Mouse (Mus musculus): ENCODE results near the gene Zic1. TPM values are rescaled to one million over a fixed set of nuclear protein-coding genes. Genes with fewer than 3 reads are reported as not detected.

Zic1 gene
- polyA plus RNA-seq, 1 experiment, result not detected

DNA sequence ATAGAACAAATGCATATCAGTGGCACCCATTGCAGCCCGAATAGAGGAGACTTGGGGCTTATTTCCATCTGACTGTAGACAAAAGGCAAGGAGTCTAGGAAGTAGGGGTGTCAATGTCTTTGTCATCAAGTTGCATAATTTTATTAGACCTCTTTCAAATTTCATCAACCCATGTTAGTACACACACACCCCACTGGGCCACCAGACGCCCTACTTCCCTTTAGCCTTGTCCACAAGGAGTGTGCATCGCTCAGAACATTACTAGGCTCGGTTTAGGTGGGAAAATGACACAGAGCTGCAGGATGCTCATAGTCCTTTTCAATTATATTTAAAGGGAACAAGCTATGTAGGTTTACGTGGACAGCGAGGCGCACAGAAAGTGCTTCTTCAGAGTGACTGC is 34.4 kb upstream of the Zic1 start:
- H3K4me1 ChIP-seq, result no peaks in the 10 kb centered on the region
- no peak overlapping the region for H3K4me3 ChIP-seq (replicated peaks)
- H3K27me3 ChIP-seq (replicated peaks), result peaks cover 74% of the 10 kb centered on the region
- TF ChIP-seq FLI1 (IDR thresholded peaks at IDR 0.05; ENCODE audit: low read length) (no peak), GATA1 (IDR thresholded peaks at IDR 0.05; ENCODE audit: borderline replicate concordance, low read length) (no peak)
- no peaks in the 10 kb centered on the region for H3K36me3 ChIP-seq (replicated peaks; ENCODE audit: low read length)
- H3K9me3 ChIP-seq, result 0 out of 2 replicates have a peak, but pooled peaks cover 7% of the 10 kb centered on the region

DNA sequence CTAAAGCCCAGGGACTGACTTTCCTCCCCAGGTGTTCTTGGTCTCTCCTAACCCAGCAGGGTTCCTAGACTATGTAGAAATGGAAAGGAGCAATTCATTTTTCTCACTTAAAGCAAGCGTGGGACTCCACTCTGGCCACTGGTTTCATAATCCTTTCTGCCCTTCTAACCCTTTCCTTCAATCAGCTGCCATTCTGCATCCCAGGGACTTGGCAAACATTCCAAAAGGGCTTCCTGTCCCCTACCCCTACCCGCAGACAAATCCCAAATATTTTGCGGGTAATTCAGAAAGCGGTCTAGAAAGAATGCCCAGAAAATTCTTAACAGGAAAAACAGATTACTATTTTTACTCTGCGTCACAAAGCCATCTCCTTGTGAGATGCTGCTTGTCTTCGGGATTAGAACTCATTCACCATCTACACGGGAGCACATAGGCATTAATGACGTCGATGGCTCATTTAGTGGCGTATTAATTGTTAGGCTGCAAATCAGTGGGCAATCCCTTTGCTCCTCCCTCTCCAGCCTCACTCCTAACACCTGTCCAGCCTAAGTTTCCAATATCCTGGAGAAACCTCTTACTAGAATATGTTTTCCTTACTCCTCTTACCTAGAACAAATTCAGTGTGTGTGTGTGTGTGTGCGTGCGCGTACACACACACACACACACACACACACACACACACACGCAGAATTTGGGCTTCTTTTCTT is 29.6 kb upstream of the Zic1 start:
- no peak overlapping the region for H3K4me3 ChIP-seq (replicated peaks)
- peaks cover 10% of the 10 kb centered on the region; the same call in 1 of the 2 replicates for H3K9me3 ChIP-seq
- no peaks in the 10 kb centered on the region for H3K36me3 ChIP-seq (replicated peaks; ENCODE audit: low read length)
- H3K4me1 ChIP-seq, result no peaks in the 10 kb centered on the region; the same call in 1 of the 2 replicates
- H3K27me3 ChIP-seq (replicated peaks), result peaks cover 65% of the 10 kb centered on the region
- TF ChIP-seq FLI1 (IDR thresholded peaks at IDR 0.05; ENCODE audit: low read length), result no peak
- TF ChIP-seq GATA1 (IDR thresholded peaks at IDR 0.05; ENCODE audit: borderline replicate concordance, low read length), result no peak

DNA sequence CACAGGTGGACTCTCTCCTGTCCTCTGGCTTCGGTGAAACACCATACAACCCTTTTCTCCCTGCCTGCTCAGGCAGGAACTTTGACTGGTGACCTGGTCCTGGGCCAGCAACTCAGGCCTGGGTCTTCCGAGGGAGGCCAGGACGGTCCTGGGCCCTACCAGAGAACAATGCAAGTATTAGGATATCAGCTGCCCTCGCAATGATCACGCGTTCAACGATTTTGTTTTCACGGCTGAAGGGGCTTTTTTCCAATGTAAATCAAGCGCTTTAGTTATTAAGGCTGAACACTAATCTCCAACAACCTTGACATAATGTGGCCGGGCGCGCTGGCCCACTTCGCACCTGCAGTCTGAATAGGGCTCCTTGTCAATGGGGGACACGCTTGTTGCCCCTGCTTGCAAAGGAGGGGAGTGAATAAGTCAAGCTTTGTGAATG is 28.6 kb upstream of the Zic1 start:
- H3K4me3 ChIP-seq (replicated peaks), result no peak overlapping the region
- H3K9me3 ChIP-seq, result peaks cover 10% of the 10 kb centered on the region; the same call in 1 of the 2 replicates
- H3K4me1 ChIP-seq, result peaks cover 6% of the 10 kb centered on the region
- H3K27me3 ChIP-seq (replicated peaks), result peaks cover 68% of the 10 kb centered on the region
- no peak for TF ChIP-seq GATA1 (IDR thresholded peaks at IDR 0.05; ENCODE audit: borderline replicate concordance, low read length)
- no peak for TF ChIP-seq FLI1 (IDR thresholded peaks at IDR 0.05; ENCODE audit: low read length)
- H3K36me3 ChIP-seq (replicated peaks; ENCODE audit: low read length), result no peaks in the 10 kb centered on the region

DNA sequence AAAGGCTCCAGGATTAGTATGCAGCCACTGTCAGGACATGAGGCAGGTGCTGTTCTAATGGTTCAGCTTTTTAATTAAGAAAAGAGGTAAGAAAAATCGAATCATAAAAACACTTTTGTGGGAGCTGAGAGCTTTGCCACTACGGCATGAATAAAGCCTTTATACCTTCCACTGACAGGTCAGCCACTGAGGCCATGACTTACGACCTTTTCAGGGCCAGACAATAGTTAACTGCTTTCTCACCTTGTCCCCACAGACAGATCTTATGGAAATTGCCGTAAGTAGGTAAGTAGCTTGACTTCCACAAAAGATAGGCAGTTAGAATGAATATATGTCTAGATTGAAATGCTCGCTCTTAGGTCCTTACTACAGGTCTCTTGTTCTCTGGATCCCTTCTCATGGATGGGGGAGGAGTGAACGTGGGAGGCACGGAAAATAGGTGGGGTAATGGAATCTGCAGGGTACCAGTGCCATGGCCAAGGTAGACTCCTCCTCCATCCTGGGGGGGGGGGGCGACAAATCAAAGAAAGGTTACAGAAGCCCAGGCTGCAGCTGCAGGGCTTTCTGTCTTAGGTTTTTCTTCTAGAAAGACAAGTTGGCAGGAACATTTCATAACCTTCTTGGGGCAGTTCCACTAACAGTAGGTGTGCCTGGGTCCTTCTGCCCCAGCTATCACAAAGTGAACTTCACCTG is 27.9 kb upstream of the Zic1 start:
- H3K4me1 ChIP-seq, result peaks cover 6% of the 10 kb centered on the region

GRCm38 (mm10) chr9:91388173-91388572 is 22.6 kb upstream of the Zic1 start:
- H3K9me3 ChIP-seq, result peaks cover 18% of the 10 kb centered on the region
- no peaks in the 10 kb centered on the region for H3K36me3 ChIP-seq (replicated peaks; ENCODE audit: low read length)
- no peak overlapping the region for H3K4me3 ChIP-seq (replicated peaks)
- peaks cover 11% of the 10 kb centered on the region for H3K4me1 ChIP-seq
- peaks cover 83% of the 10 kb centered on the region for H3K27me3 ChIP-seq (replicated peaks)
- TF ChIP-seq GATA1 (IDR thresholded peaks at IDR 0.05; ENCODE audit: borderline replicate concordance, low read length) (no peak), FLI1 (IDR thresholded peaks at IDR 0.05; ENCODE audit: low read length) (no peak)

More for the DNA sequence above, 27.9 kb upstream of the Zic1 start:
- no peak overlapping the region for H3K4me3 ChIP-seq (replicated peaks)
- peaks cover 74% of the 10 kb centered on the region for H3K27me3 ChIP-seq (replicated peaks)
- H3K36me3 ChIP-seq (replicated peaks; ENCODE audit: low read length), result no peaks in the 10 kb centered on the region
- TF ChIP-seq FLI1 (IDR thresholded peaks at IDR 0.05; ENCODE audit: low read length), result no peak
- no peak for TF ChIP-seq GATA1 (IDR thresholded peaks at IDR 0.05; ENCODE audit: borderline replicate concordance, low read length)
- H3K9me3 ChIP-seq, result peaks cover 10% of the 10 kb centered on the region; the same call in 1 of the 2 replicates

DNA sequence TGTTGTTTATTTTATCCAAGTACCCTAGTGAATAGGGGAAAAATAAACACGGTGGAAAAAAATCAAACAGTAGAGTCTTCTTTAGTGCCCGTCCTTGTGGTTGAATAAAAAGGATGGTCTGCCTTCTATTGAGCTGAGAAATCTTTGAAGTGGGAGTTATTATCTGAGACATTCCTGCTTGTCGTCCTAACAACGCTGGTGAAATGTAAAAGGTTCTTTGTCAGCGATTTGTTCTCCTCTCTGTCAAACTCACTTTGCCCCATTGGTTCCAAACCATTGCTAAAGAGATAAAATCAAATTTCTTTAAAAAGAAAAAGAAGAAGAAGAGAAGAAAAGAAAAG is 22.1 kb upstream of the Zic1 start:
- no peak for TF ChIP-seq FLI1 (IDR thresholded peaks at IDR 0.05; ENCODE audit: low read length)
- no peak for TF ChIP-seq GATA1 (IDR thresholded peaks at IDR 0.05; ENCODE audit: borderline replicate concordance, low read length)
- H3K4me3 ChIP-seq (replicated peaks), result no peak overlapping the region
- peaks cover 11% of the 10 kb centered on the region for H3K4me1 ChIP-seq
- H3K36me3 ChIP-seq (replicated peaks; ENCODE audit: low read length), result no peaks in the 10 kb centered on the region
- H3K27me3 ChIP-seq (replicated peaks), result peaks cover 88% of the 10 kb centered on the region
- H3K9me3 ChIP-seq, result peaks cover 21% of the 10 kb centered on the region

- peaks cover 11% of the 10 kb centered on the region for H3K4me1 ChIP-seq
- H3K36me3 ChIP-seq (replicated peaks; ENCODE audit: low read length), result no peaks in the 10 kb centered on the region
- TF ChIP-seq GATA1 (IDR thresholded peaks at IDR 0.05; ENCODE audit: borderline replicate concordance, low read length), result no peak
- no peak for TF ChIP-seq FLI1 (IDR thresholded peaks at IDR 0.05; ENCODE audit: low read length)
- no peak overlapping the region for H3K4me3 ChIP-seq (replicated peaks)
- peaks cover 26% of the 10 kb centered on the region for H3K9me3 ChIP-seq
- peaks cover 91% of the 10 kb centered on the region for H3K27me3 ChIP-seq (replicated peaks)
These were observed 21.5 kb upstream of the Zic1 start for GRCm38 (mm10) chr9:91386891-91387739.

DNA sequence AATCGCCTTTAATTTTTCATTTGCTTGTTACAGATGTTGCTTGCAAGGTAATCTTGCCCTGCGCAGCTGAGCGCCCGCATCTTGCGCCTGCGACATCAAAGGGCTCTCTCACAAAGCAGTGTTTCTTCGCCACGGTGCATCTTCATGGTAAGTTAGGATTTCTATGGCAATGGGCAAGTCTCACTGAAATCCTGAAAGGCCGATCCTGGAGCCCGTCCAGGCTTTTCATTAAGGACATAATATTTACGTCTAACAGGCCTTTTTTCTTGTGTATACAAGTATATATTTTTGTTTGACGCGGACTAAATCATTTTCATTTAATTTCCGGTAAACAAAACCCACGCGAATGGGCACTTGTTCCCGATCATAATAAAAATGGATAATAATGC is 20.9 kb upstream of the Zic1 start:
- Histone ChIP-seq H3K4me3 (replicated peaks) (no peak overlapping the region), H3K27me3 (replicated peaks) (peaks cover 92% of the 10 kb centered on the region), H3K9me3 (peaks cover 26% of the 10 kb centered on the region), H3K36me3 (replicated peaks; ENCODE audit: low read length) (no peaks in the 10 kb centered on the region), H3K4me1 (peaks cover 16% of the 10 kb centered on the region)
- TF ChIP-seq FLI1 (IDR thresholded peaks at IDR 0.05; ENCODE audit: low read length), result no peak
- no peak for TF ChIP-seq GATA1 (IDR thresholded peaks at IDR 0.05; ENCODE audit: borderline replicate concordance, low read length)

DNA sequence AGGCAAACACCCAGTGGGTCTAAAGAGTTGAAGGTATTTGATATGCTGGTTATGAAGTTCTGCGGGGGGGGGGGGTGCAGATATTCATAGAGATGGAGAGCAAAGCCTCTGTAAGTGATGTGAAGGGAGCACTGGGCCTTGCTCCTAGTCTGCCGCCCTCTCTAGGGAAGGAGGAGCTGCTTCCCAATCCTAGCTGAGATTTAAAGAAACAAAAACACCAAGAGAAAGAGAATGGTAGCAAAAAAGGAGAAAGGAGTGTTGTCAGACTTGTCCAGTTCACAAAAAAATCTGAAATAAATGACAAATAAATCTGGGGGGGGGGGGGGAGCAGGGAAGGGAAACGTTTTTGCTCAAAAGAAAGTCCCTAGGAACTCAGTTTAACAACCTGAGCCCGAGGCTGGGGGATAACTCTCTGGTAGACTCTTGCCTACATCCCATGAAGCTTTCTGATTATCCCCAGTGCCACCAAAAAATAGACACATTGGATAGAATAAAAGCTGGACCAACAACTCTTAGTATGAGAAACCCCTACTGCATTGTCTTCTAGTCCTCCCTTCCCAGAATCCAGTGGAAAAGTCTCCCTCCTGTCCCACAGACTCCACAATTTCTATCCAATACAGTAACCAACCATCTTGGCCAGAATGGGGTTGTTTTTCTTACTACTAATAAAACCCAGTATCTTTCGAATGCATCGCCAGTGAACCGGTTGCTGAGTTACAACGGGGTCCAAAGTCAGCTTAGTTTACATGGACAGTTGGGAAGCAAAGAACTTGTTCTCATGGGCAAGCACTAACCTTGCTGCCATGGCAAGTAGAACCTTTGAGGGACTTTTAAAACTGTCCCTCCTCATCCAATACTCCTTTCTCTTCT is 20.2 kb upstream of the Zic1 start:
- H3K36me3 ChIP-seq (replicated peaks; ENCODE audit: low read length), result no peaks in the 10 kb centered on the region
- peaks cover 26% of the 10 kb centered on the region for H3K9me3 ChIP-seq
- H3K27me3 ChIP-seq (replicated peaks), result peaks cover 95% of the 10 kb centered on the region
- no peak for TF ChIP-seq FLI1 (IDR thresholded peaks at IDR 0.05; ENCODE audit: low read length)
- TF ChIP-seq GATA1 (IDR thresholded peaks at IDR 0.05; ENCODE audit: borderline replicate concordance, low read length), result no peak
- peaks cover 20% of the 10 kb centered on the region for H3K4me1 ChIP-seq
- no peak overlapping the region for H3K4me3 ChIP-seq (replicated peaks)

Measured in megakaryocyte, embryonic 14.5 days (primary cell).